Mouse (Mus musculus) forebrain, postnatal 0 days (tissue): Measurements from ENCODE around the gene Tram2. TPM values are rescaled to one million over a fixed set of nuclear protein-coding genes. Genes with fewer than 3 reads are reported as not detected.

ENCODE experiments used
- ATAC-seq: fragments of 200-750 bp; cut with Nextera tagmentation; 2 replicates; pipeline ENCODE4 v1.8.0; 2017; ENCODE audit warnings: mild to moderate bottlenecking, moderate library complexity
- DNase-seq: peaks from one replicate; pipeline ENCODE4 v3.0.0-alpha.2; 2015
- H3K27ac ChIP-seq: fragments of 300-500 bp; sonication (generic); 2 replicates; pipeline ENCODE4 v1.5.1; 2014; ENCODE audit warnings: low read depth, mild to moderate bottlenecking, antibody characterized with exemption, low read length, moderate library complexity, mixed read lengths
- H3K27me3 ChIP-seq: fragments of 300-500 bp; sonication (generic); 2 replicates; pipeline ENCODE4 v1.6.1; 2014; ENCODE audit warnings: mild to moderate bottlenecking, low read length, mixed read lengths; ENCODE audit not compliant: insufficient read depth
- H3K36me3 ChIP-seq: fragments of 300-500 bp; sonication (generic); 2 replicates; pipeline ENCODE4 v1.6.1; 2014; ENCODE audit warnings: mild to moderate bottlenecking, moderate library complexity; ENCODE audit not compliant: insufficient read depth
- H3K4me1 ChIP-seq: fragments of 300-500 bp; sonication (generic); 2 replicates; pipeline ENCODE4 v1.6.1; 2014; ENCODE audit warnings: antibody characterized with exemption; ENCODE audit not compliant: insufficient read depth
- H3K4me2 ChIP-seq: fragments of 300-500 bp; sonication (generic); 2 replicates; pipeline ENCODE4 v1.6.1; 2014; ENCODE audit warnings: low read depth, mild to moderate bottlenecking, moderate library complexity
- H3K4me3 ChIP-seq: fragments of 300-500 bp; sonication (generic); 2 replicates; pipeline ENCODE4 v1.5.1; 2014; ENCODE audit warnings: low read depth, low read length, mixed read lengths
- H3K9ac ChIP-seq: fragments of 300-500 bp; sonication (generic); 2 replicates; pipeline ENCODE4 v1.6.1; 2014; ENCODE audit warnings: mild to moderate bottlenecking
- H3K9me3 ChIP-seq: fragments of 300-500 bp; sonication (generic); 2 replicates; pipeline ENCODE4 v1.6.1; 2016; ENCODE audit warnings: low read length
- CTCF ChIP-seq: sonication (generic); IDR thresholded peaks from 2 replicates; pipeline ENCODE4 v1.5.1; 2016; ENCODE audit warnings: antibody characterized with exemption, control low read depth, low read depth
- WGBS: fragments of 180-500 bp; shearing (Covaris S2); extraction: QIAGEN DNeasy Blood & Tissue Kit; methylation state at CpG from one replicate; pipeline ENCODE4 v1.1.7; 2014; 5-methylcytosine and 5-hydroxymethylcytosine counted together
- polyA plus RNA-seq: library from polyadenylated mRNA; unstranded; fragments of >200 nt; fragmentation: Nextera tagmentation; extraction: Ambion mirVana; gene quantifications from 2 replicates; pipeline ENCODE4 v1.2.1, GENCODE M21; 2015
- total RNA-seq: library from RNA; depleted of rRNA; stranded (reverse); fragments of >200 nt; gene quantifications from 2 replicates; pipeline ENCODE4 v1.2.3, GENCODE M21; 2014

Tram2 gene
- total and polyA plus RNA-seq, 2 experiments from 2014 or later = 1.3 to 1.9 TPM

DNA sequence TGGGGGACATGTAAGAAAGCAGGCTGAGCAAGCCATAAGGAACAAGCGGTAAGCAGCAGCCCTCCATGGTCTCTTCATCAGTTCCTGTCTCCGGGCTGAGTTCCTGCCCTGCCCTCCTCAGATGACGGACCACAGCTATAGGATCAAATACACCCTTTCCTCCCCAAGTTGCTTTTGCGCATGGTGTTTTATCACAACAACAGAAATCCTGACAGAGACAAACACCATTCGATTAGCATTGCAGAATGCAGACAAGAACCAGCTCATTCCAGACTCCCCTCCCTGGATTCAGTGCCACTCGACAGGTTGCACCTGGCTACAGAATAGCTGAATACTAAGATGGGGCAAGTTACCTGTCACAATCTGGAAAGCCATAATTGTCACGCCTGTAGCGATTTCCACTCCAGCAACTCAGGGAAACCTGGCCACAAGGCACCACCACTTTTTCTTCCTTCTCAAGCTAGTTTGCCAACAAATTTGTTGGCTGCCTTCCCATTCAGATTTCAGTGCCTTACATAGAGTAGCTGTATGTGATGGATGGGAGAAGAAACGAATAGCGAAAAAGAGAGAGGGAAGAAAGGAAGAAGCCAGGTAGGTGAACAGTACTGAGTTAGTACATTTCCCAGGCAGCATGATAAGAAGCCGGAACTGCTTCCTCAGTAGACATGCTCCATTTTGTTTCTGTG, 11.3 kb downstream of the Tram2 start:
- no peak overlapping the region for H3K27ac ChIP-seq
- TF ChIP-seq CTCF = no peak
- ATAC-seq (no peak), DNase-seq (peak; percentile 27)
- no peaks in the 10 kb centered on the region for H3K36me3 ChIP-seq
- H3K4me1 ChIP-seq = no peaks in the 10 kb centered on the region
- H3K4me3 ChIP-seq = no peak overlapping the region
- H3K9me3 ChIP-seq = no peaks in the 10 kb centered on the region
- H3K4me2 ChIP-seq = no peak overlapping the region
- WGBS = 77% methylated on average over 11 of the region's 11 CpGs
- no peak overlapping the region for H3K9ac ChIP-seq
- H3K27me3 ChIP-seq = no peaks in the 10 kb centered on the region

DNA sequence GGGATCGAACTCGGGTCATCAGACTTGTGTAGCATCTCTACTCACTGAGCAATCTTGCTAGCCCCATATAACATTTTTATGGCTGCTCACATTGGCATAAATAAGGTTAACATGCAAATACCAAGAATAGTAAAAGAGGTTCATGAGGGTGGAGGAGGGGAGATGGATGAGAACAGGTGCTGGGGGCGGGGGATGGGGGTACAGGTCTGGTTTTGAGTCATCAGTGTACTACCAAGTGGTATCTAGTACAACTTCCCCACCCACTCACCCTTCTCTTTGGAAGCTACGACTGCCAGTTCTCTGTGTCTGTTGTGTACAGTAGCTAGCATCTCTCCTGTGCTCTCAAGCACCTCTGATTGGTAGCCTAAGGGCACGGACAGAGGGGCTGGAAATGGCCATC, 14.9 kb downstream of the Tram2 start:
- 93% methylated on average over 5 of the region's 5 CpGs for WGBS
- H3K27ac ChIP-seq = no peak overlapping the region
- no peak for DNase-seq
- ATAC-seq = no peak
- no peaks in the 10 kb centered on the region for H3K4me1 ChIP-seq
- no peaks in the 10 kb centered on the region for H3K27me3 ChIP-seq
- no peak overlapping the region for H3K9ac ChIP-seq
- no peak overlapping the region for H3K4me3 ChIP-seq
- no peaks in the 10 kb centered on the region for H3K36me3 ChIP-seq
- no peak for TF ChIP-seq CTCF
- H3K4me2 ChIP-seq = no peak overlapping the region
- H3K9me3 ChIP-seq = no peaks in the 10 kb centered on the region

GRCm38 (mm10) chr1:21059385-21060109, 19.5 kb downstream of the Tram2 start:
- H3K4me3 ChIP-seq = no peak overlapping the region
- H3K4me1 ChIP-seq = no peaks in the 10 kb centered on the region
- H3K36me3 ChIP-seq = no peaks in the 10 kb centered on the region
- no peaks in the 10 kb centered on the region for H3K27me3 ChIP-seq
- no peak overlapping the region for H3K27ac ChIP-seq
- no peak overlapping the region for H3K4me2 ChIP-seq
- DNase-seq (no peak), ATAC-seq (no peak)
- no peaks in the 10 kb centered on the region for H3K9me3 ChIP-seq
- H3K9ac ChIP-seq = no peak overlapping the region
- TF ChIP-seq CTCF = no peak
- WGBS = 87% methylated on average over 5 of the region's 5 CpGs

DNA sequence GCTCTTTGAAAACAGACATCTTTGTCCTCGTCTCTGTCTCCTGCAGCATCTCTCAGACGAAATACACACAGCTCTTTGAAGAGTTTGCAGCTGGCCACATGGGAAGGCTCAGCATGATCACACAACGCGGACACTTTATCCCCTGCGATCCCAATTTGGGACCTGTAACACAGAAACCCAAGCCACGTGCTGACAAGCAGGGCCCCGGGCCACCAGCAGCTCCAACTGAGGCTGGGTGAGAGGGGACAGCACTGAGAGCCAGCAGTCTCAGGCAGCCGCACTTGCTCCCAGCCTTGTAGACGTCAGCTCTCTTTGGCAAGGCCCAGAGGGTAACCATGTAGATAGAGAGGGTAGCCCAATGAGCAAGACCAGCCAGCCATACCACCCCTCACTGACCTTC, 26.0 kb downstream of the Tram2 start:
- no peak overlapping the region for H3K27ac ChIP-seq
- peaks cover 6% of the 10 kb centered on the region; the same call in 1 of the 2 replicates for H3K4me1 ChIP-seq
- ATAC-seq = peak; percentile 44
- peak; percentile 5 for DNase-seq
- no peak overlapping the region for H3K4me3 ChIP-seq
- no peaks in the 10 kb centered on the region for H3K9me3 ChIP-seq
- WGBS = 43% methylated on average over 9 of the region's 9 CpGs
- no peak for TF ChIP-seq CTCF
- H3K27me3 ChIP-seq = no peaks in the 10 kb centered on the region
- no peak overlapping the region for H3K9ac ChIP-seq
- H3K4me2 ChIP-seq = no peak overlapping the region
- H3K36me3 ChIP-seq = no peaks in the 10 kb centered on the region

DNA sequence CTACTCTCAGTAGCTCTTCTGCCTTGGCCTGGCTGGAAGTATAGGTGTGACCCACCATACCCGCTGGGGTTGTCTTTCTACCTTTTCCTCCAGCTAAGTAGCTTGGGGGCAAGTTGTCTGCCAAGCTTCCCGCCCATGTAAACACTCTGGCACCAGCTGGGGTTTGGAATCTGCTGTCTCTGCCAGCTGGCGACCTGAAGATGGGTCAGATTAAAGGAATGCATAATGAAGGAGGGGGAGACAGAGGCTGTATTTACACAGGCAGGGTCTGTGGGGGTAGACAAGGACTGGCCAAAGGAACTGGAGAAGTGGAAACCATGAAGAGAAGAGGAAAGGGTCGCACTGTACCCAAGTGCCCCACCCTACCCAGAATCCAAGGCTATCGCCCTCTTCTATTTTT, 26.4 kb downstream of the Tram2 start:
- Histone ChIP-seq H3K4me3 (no peak overlapping the region), H3K4me2 (no peak overlapping the region), H3K36me3 (no peaks in the 10 kb centered on the region), H3K9ac (no peak overlapping the region), H3K9me3 (no peaks in the 10 kb centered on the region), H3K4me1 (peaks cover 6% of the 10 kb centered on the region; the same call in 1 of the 2 replicates), H3K27ac (no peak overlapping the region), H3K27me3 (no peaks in the 10 kb centered on the region)
- WGBS = 25% methylated on average over 5 of the region's 5 CpGs
- ATAC-seq (peak; percentile 80), DNase-seq (peak; percentile 27)
- TF ChIP-seq CTCF = no peak

- DNase-seq (no peak), ATAC-seq (peak; percentile 37)
- no peak overlapping the region for H3K4me2 ChIP-seq
- no peak for TF ChIP-seq CTCF
- no peaks in the 10 kb centered on the region for H3K27me3 ChIP-seq
- H3K9me3 ChIP-seq = no peaks in the 10 kb centered on the region
- H3K36me3 ChIP-seq = no peaks in the 10 kb centered on the region
- H3K9ac ChIP-seq = no peak overlapping the region
- H3K27ac ChIP-seq = no peak overlapping the region
- H3K4me1 ChIP-seq = peaks cover 6% of the 10 kb centered on the region; the same call in 1 of the 2 replicates
- H3K4me3 ChIP-seq = no peak overlapping the region
- 45% methylated on average over 5 of the region's 5 CpGs for WGBS
Measured at GRCm38 (mm10) chr1:21052132-21052545, 26.9 kb downstream of the Tram2 start.

DNA sequence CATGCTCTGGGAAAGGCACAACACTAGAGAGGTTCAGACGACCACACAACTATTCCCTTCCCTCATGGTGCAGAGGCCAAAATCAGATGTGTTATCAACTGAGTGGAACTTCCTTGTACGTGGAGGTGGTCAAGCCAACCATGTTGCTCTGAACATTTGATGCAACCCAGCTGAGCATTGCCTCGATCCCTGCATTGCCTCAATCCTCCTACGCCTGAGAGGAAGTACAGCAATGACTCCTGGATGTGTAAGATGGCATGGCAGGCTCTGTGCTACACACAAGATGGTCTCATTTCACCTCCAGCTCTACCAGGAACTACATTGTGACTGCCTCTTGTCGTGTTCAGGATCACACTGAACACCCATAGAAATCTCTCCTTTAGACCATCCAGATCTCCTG, 30.0 kb downstream of the Tram2 start:
- no peak for DNase-seq
- no peak overlapping the region for H3K4me3 ChIP-seq
- no peaks in the 10 kb centered on the region for H3K36me3 ChIP-seq
- H3K4me2 ChIP-seq = no peak overlapping the region
- H3K9me3 ChIP-seq = no peaks in the 10 kb centered on the region
- H3K27ac ChIP-seq = no peak overlapping the region
- no peaks in the 10 kb centered on the region for H3K27me3 ChIP-seq
- no peak for ATAC-seq
- TF ChIP-seq CTCF = no peak
- no peak overlapping the region for H3K9ac ChIP-seq
- 91% methylated on average over 5 of the region's 5 CpGs for WGBS
- H3K4me1 ChIP-seq = peaks cover 6% of the 10 kb centered on the region; the same call in 1 of the 2 replicates
